Mouse (Mus musculus) gonadal fat pad, adult 2 months (tissue): ENCODE data around the gene Dennd4a. TPM values are rescaled to one million over a fixed set of nuclear protein-coding genes. Genes with fewer than 3 reads are reported as not detected.

Experiments used
- DNase-seq: peaks from one replicate; pipeline ENCODE4 v3.0.0-alpha.2; 2012; ENCODE audit warnings: low read depth
- polyA plus RNA-seq: library from polyadenylated mRNA; depleted of rRNA; stranded (reverse); fragments of >200 nt; gene quantifications from 2 replicates; pipeline ENCODE4 v1.2.3, GENCODE M21; 2012; rRNA removed

The Dennd4a gene
- 7.7 and 10.5 TPM in 2 replicates for polyA plus RNA-seq

GRCm38 (mm10) chr9:64810822-64811537 is at the start of gene Dennd4a:
Dennd4a (plus strand) TSS chr9:64811340.
- DNase-seq: peak; percentile 61

GRCm38 (mm10) chr9:64764824-64765223 is 46.3 kb upstream of the Dennd4a start:
- DNase-seq: no peak

- no peak for DNase-seq
Measured at GRCm38 (mm10) chr9:64766136-64766535, 45.0 kb upstream of the Dennd4a start.

DNA sequence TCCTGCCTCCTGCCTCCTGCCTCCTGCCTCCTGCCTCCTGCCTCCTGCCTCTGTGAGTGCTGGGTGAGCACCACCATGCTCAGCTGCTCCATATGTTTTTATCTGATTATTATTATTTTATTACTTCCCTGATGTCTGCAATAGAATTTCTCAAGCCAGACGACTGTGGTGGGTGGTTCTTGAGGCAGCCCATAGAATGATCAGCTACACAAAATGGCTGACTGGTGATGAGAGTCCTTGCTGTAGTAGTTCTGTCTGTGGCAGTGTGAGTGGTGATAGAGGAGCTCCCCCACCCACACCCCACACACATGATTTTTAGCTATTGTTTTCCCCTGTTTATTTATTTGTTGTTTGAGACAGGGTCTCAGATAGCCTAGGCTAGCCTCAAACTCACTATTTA is 43.3 kb upstream of the Dennd4a start:
- DNase-seq: no peak

GRCm38 (mm10) chr9:64769066-64769695 is 42.0 kb upstream of the Dennd4a start:
- DNase-seq: no peak

DNA sequence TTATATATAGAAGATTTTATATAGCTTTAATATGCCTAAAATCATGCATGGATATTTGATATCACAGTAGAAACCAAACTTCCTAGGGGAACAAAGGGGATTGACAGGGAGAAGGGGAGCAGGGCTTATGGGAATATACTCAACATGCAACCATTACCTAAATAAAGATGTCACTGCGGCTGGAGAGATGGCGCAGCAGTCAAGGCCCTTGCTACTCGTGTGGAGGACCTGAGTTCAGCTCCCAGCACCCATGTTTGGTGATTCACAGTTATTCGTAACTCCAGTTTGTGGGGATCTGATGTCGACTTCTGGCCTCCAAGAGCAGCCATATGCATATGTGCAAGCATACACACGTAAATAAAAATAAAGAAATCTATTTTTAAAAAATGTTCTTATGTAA is 41.2 kb upstream of the Dennd4a start:
- DNase-seq: no peak

DNA sequence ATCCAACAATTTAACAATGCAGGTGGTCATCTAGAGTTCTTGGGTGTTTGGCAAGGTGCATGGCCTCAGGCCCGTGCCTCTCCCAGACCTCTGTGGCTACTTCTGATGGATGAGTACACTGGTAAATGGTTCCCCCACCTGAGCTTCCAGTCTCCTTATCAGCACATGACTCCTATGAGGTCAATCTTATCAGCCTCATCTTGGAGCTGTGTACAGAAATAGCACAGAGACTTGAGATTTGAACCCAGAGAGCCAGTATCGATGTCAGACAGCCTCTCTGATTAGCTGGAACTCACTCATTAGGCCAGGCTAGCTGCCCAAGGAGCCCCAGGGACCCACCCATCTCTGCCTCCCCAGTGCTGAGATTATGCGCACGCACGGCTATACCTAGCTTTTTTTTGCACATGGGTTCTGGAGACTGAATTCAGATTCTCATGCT is 40.7 kb upstream of the Dennd4a start:
- DNase-seq: no peak

GRCm38 (mm10) chr9:64771236-64771635 is 39.9 kb upstream of the Dennd4a start:
- no peak for DNase-seq

- no peak for DNase-seq
Measured at GRCm38 (mm10) chr9:64773254-64773653, 37.9 kb upstream of the Dennd4a start.

GRCm38 (mm10) chr9:64773936-64774335 is 37.2 kb upstream of the Dennd4a start:
- DNase-seq: no peak

GRCm38 (mm10) chr9:64774411-64774811 is 36.7 kb upstream of the Dennd4a start:
- DNase-seq: no peak

GRCm38 (mm10) chr9:64774883-64775282 is 36.3 kb upstream of the Dennd4a start:
- DNase-seq: no peak

GRCm38 (mm10) chr9:64775491-64775890 is 35.6 kb upstream of the Dennd4a start:
- no peak for DNase-seq

- DNase-seq: no peak
Measured at GRCm38 (mm10) chr9:64777441-64777987, 33.6 kb upstream of the Dennd4a start.

GRCm38 (mm10) chr9:64778151-64778550 is 33.0 kb upstream of the Dennd4a start:
- no peak for DNase-seq

GRCm38 (mm10) chr9:64779628-64780027 is 31.5 kb upstream of the Dennd4a start:
- DNase-seq: no peak

DNA sequence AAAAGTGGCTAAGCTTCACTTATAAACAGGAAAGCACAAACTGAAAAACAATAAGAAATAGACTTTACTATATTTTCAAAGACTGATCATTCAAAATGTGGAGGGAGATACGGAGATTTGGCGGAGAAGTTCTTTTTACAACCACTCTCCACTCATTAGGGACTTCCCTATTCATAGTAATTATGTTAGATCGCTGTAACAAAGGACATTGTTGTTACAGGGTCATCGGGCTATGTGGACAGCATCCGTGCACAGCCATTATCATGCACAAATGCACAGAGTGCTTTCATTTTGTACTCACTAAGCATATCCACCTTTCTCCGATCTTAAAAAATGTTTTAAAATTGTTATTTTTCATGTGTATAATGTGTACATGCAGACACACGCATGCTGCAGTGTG is 27.6 kb upstream of the Dennd4a start:
- DNase-seq: no peak

GRCm38 (mm10) chr9:64784841-64785240 is 26.3 kb upstream of the Dennd4a start:
- no peak for DNase-seq

- DNase-seq: no peak
Measured at GRCm38 (mm10) chr9:64786216-64786905, 24.8 kb upstream of the Dennd4a start.

DNA sequence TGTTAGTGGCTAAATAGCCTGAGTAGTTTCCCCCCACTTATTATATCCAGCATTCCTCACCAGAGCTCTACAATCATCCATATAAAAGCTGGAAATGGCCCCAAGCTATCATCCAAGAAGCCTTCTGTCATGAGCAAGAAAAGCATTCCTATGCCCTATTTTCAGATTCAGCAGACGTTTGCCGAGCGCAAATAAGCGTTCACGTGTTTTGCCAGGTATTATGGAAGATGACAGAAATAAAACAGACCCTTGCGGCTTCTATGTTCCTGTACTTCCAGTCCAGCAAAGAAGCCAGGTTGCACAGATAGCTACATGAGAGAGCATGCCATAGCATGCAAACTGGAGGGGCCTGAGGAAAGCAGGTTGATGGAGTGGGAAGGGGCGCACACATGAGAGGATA is 23.1 kb upstream of the Dennd4a start:
- no peak for DNase-seq

- DNase-seq: no peak
Measured at GRCm38 (mm10) chr9:64789341-64789761, 21.8 kb upstream of the Dennd4a start.

DNA sequence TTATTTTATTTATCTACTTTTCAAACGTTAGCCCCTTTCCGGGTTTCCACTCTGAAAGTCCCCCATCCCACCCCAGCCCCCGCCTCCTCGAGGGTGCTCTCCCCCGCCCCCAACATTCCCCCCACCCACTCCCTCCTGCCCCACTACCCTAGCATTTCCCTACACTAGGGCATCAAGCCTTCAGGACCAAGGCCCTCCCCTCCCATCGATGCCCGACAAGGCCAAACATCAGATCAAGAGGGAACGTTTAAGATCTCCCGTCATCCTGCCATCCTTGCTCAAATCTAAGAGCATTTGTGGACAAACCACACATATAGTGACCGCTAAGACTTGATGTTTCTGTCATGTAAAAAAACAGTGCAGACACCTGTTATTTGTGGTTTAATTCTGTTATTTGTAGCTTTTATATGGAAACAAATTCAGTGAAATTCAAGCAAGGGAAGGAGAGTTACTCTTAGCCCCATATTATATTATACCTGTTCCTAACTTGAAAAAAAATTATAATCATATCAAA is 21.2 kb upstream of the Dennd4a start:
- no peak for DNase-seq
